Mouse (Mus musculus): ENCODE data around the gene 4930596D02Rik.

DNA sequence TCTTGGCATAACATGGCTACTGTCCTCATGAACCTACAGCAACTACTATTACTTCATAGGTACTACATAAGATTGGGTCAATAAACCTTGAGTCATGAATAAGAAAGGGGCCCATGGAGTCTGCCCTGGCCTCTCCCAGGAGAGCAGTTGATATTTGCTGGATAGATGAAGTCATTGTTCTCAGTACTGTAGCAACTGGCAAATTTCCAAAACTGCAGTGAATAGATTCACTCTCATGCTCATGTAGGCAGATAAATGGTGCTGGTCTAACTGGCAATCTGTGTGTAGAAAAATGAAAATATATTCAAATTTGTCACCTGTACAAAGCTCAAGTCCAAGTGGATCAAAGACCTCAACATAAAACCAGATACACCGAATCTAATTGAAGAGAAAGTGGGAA is 38.5 kb downstream of the 4930596D02Rik start:
- TF ChIP-seq CTCF (IDR thresholded peaks at IDR 0.05) (no peak), EP300 (IDR thresholded peaks at IDR 0.05) (no peak)
